Mouse (Mus musculus) R1 (cell line): Measurements from ENCODE around the gene Haus2.

Experiments
- DNase-seq: peaks from one replicate; pipeline ENCODE4 v3.0.0-alpha.2; 2018; ENCODE audit warnings: low read depth, low spot score

The Haus2 gene

DNA sequence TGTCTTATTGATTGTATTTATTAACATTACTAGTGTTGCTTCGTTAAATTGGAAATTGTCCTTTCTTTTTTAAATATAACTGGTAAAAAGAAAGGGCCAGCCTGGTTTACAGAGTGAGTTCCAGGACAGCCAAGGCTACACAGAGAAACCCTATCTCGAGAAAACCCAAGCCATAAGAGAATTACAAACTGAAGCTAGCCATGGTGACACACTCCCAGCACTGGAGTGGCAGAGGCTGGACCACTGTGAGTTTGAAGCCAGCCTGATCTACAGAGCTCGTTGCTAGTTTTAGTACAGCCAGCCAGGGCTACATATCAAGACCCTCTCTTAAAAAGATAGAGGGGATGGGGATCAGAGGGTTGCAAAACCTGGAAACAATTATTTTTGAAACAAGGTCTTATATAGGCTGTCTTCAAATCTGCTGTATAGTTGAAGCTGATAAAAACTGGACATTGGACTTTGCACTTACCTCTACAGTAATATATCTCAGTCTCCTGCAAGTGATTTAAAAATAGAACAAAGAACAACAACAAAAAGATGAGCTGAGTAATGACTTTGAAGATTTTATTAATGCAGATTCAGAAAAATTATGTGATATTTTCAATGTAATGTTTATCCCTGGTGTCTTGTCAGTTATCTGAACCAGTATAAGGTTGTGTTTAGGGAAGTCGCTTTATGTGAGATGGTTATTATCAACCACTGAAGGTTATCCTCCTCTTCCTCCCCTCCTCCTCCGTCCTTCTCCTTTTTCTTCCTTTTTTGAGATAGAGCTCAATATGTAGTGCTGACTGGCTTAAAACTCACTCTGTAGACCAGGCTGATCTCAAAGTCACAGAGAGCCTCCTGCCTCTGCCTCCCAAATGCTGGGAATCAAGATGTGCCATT is 7.3 kb downstream of the Haus2 start:
- DNase-seq: no peak

GRCm38 (mm10) chr2:120619538-120619937 is 10.4 kb downstream of the Haus2 start:
- peak; percentile 37 for DNase-seq

DNA sequence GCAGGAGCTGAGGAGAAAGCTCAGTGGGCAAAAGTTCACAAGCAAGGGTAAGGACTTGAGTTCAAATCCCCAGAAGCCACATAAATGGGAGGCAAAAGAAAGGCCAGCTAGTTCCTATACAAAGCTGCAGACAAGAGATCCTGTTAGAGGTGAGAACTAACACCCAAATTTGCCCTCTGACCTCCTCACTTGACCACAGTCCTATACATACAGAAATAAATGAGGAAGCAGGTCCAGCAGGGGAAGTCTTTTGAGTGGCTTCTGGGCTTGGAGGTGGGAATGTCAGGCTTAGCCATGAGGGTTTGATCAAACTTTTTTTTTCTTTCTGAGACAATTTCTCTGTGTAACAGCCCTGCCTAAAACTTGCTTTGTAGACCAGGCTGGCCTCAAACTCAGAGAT is 13.7 kb downstream of the Haus2 start:
- no peak for DNase-seq

DNA sequence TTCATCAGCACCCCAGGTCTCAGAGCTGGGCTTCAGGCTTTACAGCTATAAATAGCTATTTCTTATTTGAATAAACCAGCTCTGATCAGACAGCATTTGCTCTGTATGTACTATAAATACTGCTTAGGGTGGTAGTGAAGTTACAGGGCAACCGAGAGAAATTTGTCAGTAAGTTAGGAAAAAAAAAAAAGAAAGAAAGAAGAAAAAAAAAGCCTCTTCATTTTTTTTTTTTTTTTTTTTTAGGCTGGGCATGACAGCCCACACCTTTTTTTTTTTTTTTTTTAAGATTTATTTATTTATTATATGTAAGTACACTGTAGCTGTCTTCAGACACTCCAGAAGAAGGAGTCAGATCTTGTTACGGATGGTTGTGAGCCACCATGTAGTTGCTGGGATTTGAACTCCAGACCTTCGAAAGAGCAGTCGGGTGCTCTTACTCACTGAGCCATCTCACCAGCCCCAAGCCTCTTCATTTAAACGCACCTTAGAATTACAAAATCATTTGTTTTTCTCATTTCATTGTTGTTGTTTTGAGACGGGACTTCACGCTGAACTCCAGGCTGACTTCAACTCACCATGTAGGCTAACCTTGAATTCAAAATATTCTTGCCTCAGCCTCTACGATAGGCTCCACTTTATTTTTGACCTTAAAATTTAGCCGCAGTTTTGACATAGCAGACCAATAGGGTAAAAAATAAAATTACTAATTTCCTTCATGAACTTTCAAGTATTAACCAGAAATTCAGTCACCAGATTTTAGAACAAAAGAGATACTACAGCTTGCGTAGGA is 19.1 kb downstream of the Haus2 start:
- no peak for DNase-seq

DNA sequence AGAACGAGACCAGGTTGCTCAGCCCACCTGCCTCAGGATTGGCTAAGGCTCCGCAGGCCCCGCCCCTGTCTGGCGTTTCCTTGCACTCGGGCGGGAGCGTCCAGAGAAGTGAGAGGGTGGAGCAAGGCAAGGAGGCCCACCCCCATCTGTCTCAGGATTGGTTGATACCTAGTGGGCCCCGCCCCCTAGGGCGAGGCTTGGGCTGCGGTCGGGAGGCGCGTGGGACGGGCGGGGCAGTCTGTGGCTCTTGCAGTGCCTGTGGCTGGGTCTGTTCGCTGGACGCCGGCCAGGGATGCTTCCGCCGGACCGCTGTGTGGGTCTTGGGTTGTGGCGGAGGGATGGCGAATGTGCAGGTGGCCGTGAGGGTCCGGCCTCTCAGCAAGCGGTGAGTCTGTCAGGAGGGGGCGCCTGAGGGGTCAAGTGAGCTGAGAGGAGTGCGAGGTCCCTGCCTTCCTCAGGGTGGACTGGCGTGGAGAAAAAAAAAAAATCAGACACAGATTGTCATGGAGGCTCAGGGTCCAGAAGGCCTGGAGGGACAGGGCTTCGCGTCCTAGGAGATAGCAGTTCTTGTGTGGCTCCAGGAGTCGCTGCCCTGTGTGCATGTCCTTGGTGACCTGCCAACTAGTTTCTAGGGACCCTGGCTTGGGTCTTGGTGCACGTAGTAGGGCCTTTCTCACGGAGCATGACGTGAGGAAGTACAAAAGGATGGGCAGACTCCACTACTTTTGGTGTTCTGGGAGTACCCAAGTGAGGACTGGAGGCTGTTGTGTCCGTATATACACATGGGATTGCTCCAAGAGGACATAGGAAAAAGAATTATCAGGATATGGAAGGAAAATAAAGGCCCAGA is 19.9 kb downstream of the Haus2 start, which contains the start of gene Stard9:
TSS of gene Stard9 (plus strand) at position 236 of the 850 bp plus-strand sequence.
- DNase-seq: peak; percentile 99

- DNase-seq: no peak
These were observed 21.1 kb downstream of the Haus2 start for GRCm38 (mm10) chr2:120630246-120630645.

DNA sequence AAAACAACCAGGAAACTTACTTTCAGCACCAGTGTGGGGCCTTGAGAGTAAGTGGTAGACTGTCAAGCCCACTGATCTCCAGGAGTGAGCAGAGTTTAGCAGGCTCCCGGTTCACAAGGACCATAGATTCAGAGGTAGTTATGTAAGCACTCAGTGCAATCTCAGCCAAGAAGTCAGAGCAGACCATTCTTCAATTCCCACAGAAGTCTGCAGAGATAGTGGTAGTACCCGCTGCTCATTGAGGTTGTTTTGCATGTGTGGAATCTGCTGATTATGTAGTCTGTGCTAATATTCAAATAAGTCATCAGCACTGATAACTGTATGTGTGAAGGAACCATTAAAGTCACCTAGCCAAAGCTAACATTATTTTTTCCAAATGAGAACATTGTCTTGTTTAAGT is 21.5 kb downstream of the Haus2 start:
- DNase-seq: no peak

DNA sequence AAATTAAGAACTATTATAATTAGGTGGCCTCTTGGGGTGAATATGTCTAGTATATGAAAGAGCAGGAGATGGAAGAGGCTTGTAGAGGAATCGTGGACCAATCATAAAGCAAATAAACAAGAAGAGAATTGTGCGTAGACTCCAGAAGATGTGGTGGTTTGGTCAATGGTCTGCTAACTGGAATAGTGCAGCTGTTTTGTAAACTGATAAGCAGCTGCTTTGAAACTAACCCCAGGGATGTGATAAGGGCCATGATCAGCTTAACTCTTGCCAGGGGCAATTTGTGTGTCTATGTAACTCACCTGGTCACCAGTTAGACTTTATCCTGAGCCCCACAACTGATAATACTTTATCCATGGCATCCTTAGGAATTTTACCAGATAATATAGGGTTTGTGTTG is 22.3 kb downstream of the Haus2 start:
- DNase-seq: no peak

GRCm38 (mm10) chr2:120631957-120632356 is 22.8 kb downstream of the Haus2 start:
- no peak for DNase-seq

GRCm38 (mm10) chr2:120640835-120641234 is 31.7 kb downstream of the Haus2 start:
- DNase-seq: no peak

DNA sequence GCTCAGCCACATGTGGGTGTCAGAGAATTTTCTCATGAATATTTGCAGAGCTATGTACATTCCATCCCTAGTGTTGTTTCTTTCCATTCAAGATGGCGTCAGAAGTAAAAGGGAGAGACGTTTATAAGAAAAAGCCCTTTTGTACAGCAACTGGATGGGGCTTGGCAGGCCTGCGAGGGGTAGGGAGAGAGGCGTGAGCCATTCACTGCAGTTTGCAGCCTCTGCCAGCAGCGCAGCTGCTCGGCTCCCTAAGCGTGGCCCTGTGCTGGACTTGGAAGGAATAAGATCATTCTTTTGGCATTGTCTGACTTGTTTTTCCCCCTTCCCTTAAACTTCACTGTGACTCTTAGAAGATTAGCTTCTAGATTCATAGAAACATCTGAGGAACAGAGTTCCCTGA is 34.7 kb downstream of the Haus2 start:
- DNase-seq: no peak

GRCm38 (mm10) chr2:120646777-120647176 is 37.6 kb downstream of the Haus2 start:
- DNase-seq: peak; percentile 43

DNA sequence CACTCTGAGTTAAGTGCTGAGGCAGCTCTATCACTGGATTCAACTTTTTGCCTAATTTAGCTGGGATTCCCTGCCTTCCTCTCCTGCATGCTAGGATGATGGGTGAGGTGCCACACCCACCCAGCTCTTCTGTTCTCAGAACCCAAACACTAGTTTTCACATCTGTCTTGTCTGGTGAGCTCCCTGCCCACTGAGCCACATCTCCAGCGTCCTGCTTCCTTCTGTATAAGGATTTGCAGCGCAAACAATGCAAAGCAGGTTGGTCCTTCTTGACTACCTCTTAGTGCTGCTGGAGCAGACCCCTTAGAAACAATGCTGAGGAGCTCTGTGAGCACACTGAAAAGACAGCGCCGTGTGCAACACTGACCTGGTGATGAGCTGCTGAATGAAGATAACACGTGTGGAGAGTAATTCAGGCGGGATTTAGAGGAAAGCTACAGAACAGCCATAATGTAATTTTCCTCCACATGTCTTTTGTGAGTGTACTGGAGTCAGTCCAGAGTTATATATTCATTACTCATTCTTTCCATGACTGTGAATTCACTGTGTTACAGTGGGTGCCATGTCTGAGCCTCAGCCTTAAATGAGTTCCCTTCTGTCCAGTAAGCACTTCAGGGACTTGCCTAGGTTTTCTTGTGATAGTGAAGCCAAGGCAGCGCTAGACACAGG is 43.2 kb downstream of the Haus2 start:
- DNase-seq: no peak

GRCm38 (mm10) chr2:120652925-120653284 is 43.7 kb downstream of the Haus2 start:
- no peak for DNase-seq

- DNase-seq: no peak
These were observed 45.5 kb downstream of the Haus2 start for GRCm38 (mm10) chr2:120654693-120655092.

DNA sequence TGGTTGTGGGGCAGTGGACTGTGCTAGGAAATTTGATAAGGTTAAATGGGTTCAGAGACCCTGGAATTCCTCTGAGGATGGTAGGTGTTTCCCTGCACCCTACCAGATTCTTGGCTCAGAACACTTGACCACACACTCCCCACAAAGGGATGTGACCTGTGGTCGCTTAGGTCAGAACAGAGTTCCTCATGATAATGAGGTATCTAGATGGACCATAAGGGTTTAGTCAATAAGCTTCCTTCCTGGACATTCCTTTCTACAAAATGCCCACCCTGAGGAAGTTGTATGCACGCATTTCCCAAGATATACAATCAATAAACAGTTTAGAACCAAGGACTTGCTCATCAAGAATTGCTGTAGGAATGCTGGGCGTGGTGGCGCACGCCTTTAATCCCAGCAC is 46.7 kb downstream of the Haus2 start:
- DNase-seq: no peak

DNA sequence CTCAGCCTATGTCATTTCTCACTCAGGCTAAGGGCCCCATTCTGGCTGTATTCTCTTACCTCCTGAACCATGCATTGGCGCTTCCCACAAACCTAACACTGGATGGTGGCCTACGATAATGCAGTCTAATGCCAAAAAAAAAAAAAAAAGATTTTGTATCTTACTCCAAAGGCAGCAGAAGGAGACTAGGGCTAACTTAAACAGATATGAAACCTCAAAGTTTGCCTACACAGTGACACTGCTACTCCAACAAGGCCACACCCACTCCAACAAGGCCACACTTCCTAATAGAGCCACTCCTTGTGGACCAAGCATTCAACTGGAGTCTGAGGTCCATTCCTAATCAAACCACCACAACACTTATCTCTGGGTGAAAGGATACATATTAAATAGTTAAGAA is 47.5 kb downstream of the Haus2 start:
- no peak for DNase-seq

GRCm38 (mm10) chr2:120658486-120658885 is 49.3 kb downstream of the Haus2 start:
- DNase-seq: peak; percentile 51

- DNase-seq: no peak
These were observed 50.1 kb downstream of the Haus2 start for GRCm38 (mm10) chr2:120659318-120659717.

DNA sequence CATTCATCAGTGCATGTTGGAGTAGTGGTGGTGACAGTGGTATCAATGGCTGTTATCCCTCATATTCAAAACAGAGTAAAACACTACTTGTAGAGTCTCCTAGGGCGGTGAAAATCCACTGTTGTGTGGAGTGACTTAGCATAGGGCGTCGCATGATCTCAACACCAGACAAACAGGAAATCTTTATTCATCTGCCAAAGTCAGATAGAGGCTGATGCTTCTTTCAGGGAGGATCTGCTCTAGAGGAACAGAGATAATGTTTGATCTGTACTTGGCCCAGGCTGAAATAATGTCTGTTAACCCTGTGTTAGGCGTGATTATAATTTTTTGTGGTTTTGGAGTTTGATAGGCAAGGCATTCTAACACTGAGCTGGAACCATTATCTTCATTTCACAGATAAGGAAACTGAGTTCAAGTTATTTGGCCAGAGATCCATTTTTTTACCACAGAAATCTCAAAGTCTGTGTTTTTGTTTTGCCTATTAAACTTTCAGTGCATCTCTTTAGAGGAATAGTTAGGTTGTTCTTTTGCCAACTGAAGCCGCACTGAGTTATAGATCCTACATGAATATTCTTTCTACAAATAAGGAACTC is 51.4 kb downstream of the Haus2 start:
- DNase-seq: no peak

GRCm38 (mm10) chr2:120662766-120663165 is 53.6 kb downstream of the Haus2 start:
- no peak for DNase-seq
